Mouse (Mus musculus): ENCODE measurements around the gene Olfr877.

Olfr877 gene

GRCm38 (mm10) chr9:37853969-37854368 lies at the start of gene Olfr877:
Olfr877 (plus strand) TSS chr9:37854269.
- DNase-seq, result no peak

DNA sequence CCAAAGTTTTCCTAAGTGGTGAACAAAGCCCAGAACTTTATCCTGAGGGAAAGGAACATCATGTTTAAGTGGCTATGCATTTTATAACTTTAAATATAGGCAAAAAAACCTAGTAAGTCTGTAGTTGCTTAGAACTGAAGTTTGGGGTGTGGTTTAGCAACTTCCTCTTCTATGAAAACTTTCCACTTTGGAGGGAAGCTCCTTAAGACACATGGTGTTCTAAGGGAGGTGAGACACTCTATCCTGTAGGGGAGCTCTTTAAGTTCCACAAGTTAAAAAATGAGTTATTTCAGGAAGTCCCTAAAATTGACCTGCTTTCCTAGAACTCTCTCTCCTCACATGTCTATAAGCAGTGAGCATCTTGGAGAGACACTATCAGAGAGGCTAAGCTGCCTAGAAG lies 46.8 kb upstream of the Olfr877 start:
- no peak for DNase-seq

DNA sequence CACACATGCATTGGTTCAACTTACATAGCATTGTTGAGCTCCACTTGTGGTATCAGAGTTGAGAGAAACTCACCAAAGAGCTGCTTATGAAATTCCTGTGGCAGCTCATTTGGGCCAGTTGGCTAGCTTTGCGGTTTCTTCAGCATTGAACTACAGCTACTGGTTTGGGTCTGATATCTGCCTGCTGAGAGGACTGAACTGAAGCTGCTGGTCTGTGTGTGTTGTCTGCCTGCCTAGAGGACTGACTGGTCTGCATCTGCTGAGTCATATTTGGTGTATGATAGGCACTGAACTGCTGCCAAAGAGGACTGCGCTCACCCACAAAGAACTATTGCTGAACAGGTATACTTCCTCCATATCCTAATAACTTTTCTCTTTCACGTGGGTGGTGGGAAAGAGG lies 45.6 kb upstream of the Olfr877 start:
- no peak for DNase-seq

DNA sequence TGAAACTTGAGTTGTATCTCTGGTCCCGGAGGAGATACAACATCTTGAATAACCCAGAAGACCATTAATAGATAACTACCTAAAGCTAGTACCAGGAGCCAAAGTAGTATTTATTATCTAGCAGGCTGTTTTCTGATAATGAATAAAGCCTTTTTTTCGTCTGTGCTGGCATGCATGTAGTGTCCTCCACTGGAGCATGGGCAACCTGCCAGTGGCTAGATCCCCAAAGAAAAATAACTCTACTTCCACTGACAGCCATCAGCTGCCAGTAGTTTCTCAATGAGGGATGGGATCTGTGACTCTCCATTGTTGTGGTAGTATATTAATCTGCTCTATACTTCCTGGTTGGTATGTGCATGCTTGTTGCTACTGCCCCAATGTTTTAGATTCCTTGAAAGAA lies 45.1 kb upstream of the Olfr877 start:
- no peak for DNase-seq

GRCm38 (mm10) chr9:37814696-37815095 lies 39.4 kb upstream of the Olfr877 start:
- DNase-seq, result peak; percentile 35

- no peak for DNase-seq
These were observed 24.2 kb upstream of the Olfr877 start for GRCm38 (mm10) chr9:37829881-37830280.

GRCm38 (mm10) chr9:37833341-37833740 lies 20.7 kb upstream of the Olfr877 start:
- DNase-seq, result peak; percentile 20

DNA sequence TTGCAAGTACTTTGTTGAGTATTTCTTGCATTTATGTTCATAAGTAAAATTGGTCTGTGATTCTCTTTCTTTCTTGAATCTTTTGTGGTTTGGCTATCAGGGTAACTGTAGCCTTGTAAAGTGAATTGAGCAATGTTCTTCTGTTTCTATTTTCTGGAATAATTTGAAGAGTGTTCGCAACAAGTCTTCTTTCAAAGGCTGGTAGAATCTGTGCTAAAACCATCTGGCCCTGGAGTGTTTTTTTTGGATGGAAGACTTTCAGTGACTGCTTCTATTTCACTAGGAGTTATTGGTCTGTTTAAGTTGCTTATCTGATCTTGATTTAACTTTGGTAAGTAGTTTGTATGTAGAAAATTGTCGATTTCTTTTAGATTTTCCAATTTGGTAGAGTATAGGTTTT lies 4.8 kb upstream of the Olfr877 start:
- no peak for DNase-seq

DNA sequence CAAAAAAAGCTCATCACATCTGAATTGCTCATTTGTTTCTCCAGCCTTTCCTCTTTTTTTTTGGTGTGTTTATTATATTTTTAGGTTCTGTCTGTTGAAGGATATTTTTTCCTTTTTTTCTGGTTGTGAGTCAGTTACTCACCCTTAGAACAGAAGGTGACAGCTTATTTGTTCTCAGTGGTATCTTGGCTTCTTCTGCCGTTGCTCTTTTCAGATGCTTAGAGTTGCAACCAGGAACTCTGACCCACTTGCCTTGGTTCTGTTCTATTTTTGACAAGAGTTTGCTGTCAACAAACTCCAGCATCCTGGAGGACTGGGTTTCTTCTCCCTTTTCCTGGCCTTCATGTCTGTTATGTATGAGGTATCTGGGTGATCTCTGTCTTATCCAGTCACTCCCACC lies 9.3 kb downstream of the Olfr877 start:
- DNase-seq, result no peak

- DNase-seq, result no peak
These were observed 16.2 kb downstream of the Olfr877 start for GRCm38 (mm10) chr9:37870246-37870645.

- no peak for DNase-seq
These were observed 17.0 kb downstream of the Olfr877 start for GRCm38 (mm10) chr9:37871097-37871496.

- DNase-seq, result no peak
These were observed 17.5 kb downstream of the Olfr877 start for GRCm38 (mm10) chr9:37871536-37871935.

DNA sequence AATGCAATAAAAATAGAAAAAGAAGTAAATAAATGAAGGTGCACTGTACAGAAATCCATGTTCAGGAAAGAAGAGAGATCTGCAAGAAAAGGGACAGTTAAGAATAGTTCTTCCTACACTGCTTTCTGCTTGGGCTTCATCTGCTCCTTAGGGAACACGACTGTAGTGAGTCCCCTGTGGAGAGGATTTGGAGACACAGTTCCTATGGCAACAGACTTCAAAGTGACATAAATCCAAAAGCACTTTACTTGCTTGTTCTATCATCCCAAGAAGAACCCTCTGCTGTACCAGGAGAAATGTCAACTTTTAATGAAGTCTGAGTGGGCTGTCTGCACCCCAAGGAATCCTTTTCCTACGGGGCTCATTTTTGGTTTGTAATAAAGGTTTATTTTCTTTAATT lies 36.9 kb downstream of the Olfr877 start:
- peak; percentile 42 for DNase-seq

- DNase-seq, result no peak
These were observed 42.6 kb downstream of the Olfr877 start, which contains the start of gene Olfr145 for GRCm38 (mm10) chr9:37896661-37897060. Olfr145 (plus strand) TSS chr9:37896724.

- peak; percentile 2 for DNase-seq
These were observed 51.5 kb downstream of the Olfr877 start for GRCm38 (mm10) chr9:37905555-37905954.
